Mouse (Mus musculus) stomach, embryonic 16.5 days (tissue): Measurements from ENCODE around the gene Cers6. TPM values are rescaled to one million over a fixed set of nuclear protein-coding genes. Genes with fewer than 3 reads are reported as not detected.

Experiments
- ATAC-seq: fragments of 200-750 bp; cut with Nextera tagmentation; 2 replicates; pipeline ENCODE4 v1.8.0; 2017; ENCODE audit warnings: moderate number of reproducible peaks, moderate TSS enrichment; ENCODE audit not compliant: insufficient read depth, low FRiP score
- H3K27ac ChIP-seq: fragments of 300-500 bp; sonication (generic); 2 replicates; pipeline ENCODE4 v1.5.1; 2014; ENCODE audit warnings: low read length
- H3K27me3 ChIP-seq: fragments of 300-500 bp; sonication (generic); 2 replicates; pipeline ENCODE4 v1.6.1; 2014; ENCODE audit warnings: low read length, control low read depth, mixed read lengths; ENCODE audit not compliant: control insufficient read depth, insufficient read depth
- H3K36me3 ChIP-seq: fragments of 300-500 bp; sonication (generic); 2 replicates; pipeline ENCODE4 v1.6.1; 2014; ENCODE audit warnings: low read length; ENCODE audit not compliant: control insufficient read depth, insufficient read depth
- H3K4me1 ChIP-seq: fragments of 300-500 bp; sonication (generic); 2 replicates; pipeline ENCODE4 v1.6.1; 2014; ENCODE audit warnings: low read length, control low read depth, mixed read lengths; ENCODE audit not compliant: control insufficient read depth, insufficient read depth
- H3K4me2 ChIP-seq: fragments of 300-500 bp; sonication (generic); 2 replicates; pipeline ENCODE4 v1.6.1; 2014; ENCODE audit warnings: low read depth, low read length, mixed read lengths
- H3K4me3 ChIP-seq: fragments of 300-500 bp; sonication (generic); replicated peaks from 2 replicates; pipeline ENCODE4 v1.5.1; 2014; ENCODE audit warnings: mild to moderate bottlenecking, low read length
- H3K9ac ChIP-seq: fragments of 300-500 bp; sonication (generic); 2 replicates; pipeline ENCODE4 v1.6.1; 2014; ENCODE audit warnings: low read length
- H3K9me3 ChIP-seq: fragments of 300-500 bp; sonication (generic); replicated peaks from 2 replicates; pipeline ENCODE4 v1.6.1; 2016; ENCODE audit warnings: low read length, control low read depth; ENCODE audit not compliant: control insufficient read depth
- WGBS: fragments of 180-500 bp; shearing (Covaris S2); extraction: QIAGEN DNeasy Blood & Tissue Kit; methylation state at CpG from one replicate; pipeline ENCODE4 v1.1.7; 2014; 5-methylcytosine and 5-hydroxymethylcytosine counted together
- polyA plus RNA-seq: library from polyadenylated mRNA; unstranded; fragments of >200 nt; fragmentation: Nextera tagmentation; extraction: Ambion mirVana; gene quantifications from 2 replicates; pipeline ENCODE4 v1.2.1, GENCODE M21; 2015

The Cers6 gene
- polyA plus RNA-seq: 23.9 and 26.0 TPM in 2 replicates

DNA sequence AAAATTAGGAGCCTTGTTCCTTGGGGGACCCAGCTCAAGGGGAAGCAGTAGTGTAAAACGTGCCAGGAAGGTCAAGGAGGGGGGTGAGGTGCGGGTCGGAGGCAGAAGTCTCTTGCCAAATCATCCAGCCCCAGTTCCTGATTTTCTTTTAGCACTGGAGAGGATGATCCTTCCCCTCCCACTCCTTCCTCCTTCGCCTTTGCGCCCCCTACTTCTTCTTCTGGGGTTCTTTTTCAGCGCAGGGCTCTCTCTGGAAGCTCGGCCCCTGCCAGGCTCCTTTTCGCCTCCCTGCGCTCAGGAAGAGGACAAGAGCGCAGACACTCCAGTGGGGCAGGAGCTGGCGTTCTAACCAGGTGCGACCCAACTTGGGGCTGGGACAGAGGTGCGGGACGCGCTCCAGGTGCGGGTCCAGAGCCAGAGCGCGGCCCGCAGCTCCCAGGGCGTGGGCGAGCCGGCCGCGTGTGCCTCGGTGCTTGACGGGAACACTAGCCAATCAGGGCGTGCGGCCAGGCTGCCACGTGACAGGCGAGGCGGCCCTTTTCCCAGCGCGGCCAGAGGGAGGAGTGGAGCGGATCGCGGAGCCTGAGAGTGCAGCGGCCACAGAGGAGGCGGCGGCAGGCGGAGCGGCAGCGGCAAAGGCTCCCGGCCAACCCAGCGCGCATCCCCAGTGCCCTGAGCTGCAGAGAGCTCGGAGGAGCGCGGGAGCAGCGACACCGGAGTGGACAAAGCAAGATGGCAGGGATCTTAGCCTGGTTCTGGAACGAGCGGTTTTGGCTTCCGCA lies at the start of gene Cers6:
Gene Cers6 (plus strand): TSS at position 538 of the 782 bp plus-strand sequence.
- peak; percentile 98 for ATAC-seq
- H3K4me1 ChIP-seq: peaks cover 13% of the 10 kb centered on the region
- peak within 1 kb of the TSS; percentile 87 for H3K4me3 ChIP-seq
- H3K4me2 ChIP-seq: peak within 1 kb of the TSS; percentile 83
- H3K36me3 ChIP-seq: no peaks in the 10 kb centered on the region
- under 1% methylated on average over 49 of the region's 53 CpGs for WGBS
- H3K27me3 ChIP-seq: no peaks in the 10 kb centered on the region
- H3K27ac ChIP-seq: peak within 1 kb of the TSS; percentile 83
- no peaks in the 10 kb centered on the region for H3K9me3 ChIP-seq
- H3K9ac ChIP-seq: peak within 1 kb of the TSS; percentile 90

DNA sequence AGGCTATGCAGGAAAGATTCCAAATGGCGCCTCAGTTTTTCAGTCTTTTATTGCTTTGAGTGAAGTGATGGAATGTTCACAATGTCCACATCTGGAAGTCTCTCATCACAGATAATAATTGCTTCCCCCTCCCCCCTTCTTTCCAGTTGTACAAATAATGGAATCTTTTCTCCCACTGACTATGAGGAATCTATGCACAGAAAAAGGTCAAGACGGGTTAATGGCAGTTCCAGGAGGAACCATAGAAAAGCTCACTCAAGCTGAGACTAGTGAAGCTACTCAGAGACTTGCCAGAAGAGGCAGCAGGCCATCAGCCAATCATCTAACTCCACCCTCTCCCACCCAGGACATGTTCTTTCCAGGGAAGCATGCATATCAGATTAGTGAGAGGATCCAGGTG lies 46.8 kb upstream of the Cers6 start:
- no peak for ATAC-seq
- WGBS: 37% methylated on average over 2 of the region's 2 CpGs
- H3K9ac ChIP-seq: no peak overlapping the region

GRCm38 (mm10) chr2:68819040-68819439 lies 42.2 kb upstream of the Cers6 start:
- no peaks in the 10 kb centered on the region for H3K27me3 ChIP-seq
- no peaks in the 10 kb centered on the region for H3K9me3 ChIP-seq
- WGBS: 86% methylated on average over 4 of the region's 4 CpGs
- no peaks in the 10 kb centered on the region for H3K4me1 ChIP-seq
- H3K27ac ChIP-seq: no peak overlapping the region
- ATAC-seq: no peak
- no peak overlapping the region for H3K9ac ChIP-seq
- no peak overlapping the region for H3K4me3 ChIP-seq
- no peak overlapping the region for H3K4me2 ChIP-seq
- H3K36me3 ChIP-seq: no peaks in the 10 kb centered on the region

More for the DNA sequence above, 46.8 kb upstream of the Cers6 start:
- Histone ChIP-seq H3K9me3 (no peaks in the 10 kb centered on the region), H3K4me1 (no peaks in the 10 kb centered on the region), H3K4me3 (no peak overlapping the region), H3K27ac (no peak overlapping the region), H3K36me3 (no peaks in the 10 kb centered on the region), H3K4me2 (no peak overlapping the region), H3K27me3 (no peaks in the 10 kb centered on the region)

DNA sequence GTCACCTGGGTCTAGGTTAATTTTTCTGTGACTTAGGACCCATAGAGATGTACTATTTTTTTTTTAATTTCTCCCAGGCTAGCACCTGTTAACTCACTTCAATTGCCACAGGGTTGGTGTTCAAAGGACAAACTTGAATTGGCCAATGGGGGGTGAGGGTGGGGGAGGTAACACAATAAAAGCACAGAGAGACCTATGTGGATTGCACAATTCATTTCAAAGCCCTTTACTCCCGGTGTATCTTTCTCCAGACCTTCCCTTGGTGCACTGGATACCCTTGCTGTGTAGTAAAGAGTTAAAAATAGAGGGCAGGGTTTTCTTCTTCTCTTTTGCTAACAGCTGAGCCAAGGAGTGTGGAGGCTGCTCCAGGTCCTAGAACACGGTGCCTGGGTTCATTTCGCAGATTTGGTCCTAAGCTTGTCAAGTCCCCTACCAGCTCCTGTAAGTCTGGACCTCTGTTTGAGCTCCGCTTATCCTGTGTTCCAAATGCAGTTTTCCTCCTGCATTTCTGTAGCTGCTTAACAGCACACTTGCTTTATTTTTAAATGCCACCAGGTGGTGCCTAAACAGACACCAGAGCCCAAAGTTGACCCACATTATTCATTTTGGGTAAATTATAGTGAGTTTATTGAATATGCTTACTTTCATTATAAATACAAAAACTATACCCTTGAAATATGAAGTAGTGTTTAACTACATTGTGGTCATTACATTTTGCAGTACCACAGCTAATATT lies 38.9 kb upstream of the Cers6 start:
- ATAC-seq: no peak
- no peak overlapping the region for H3K27ac ChIP-seq

DNA sequence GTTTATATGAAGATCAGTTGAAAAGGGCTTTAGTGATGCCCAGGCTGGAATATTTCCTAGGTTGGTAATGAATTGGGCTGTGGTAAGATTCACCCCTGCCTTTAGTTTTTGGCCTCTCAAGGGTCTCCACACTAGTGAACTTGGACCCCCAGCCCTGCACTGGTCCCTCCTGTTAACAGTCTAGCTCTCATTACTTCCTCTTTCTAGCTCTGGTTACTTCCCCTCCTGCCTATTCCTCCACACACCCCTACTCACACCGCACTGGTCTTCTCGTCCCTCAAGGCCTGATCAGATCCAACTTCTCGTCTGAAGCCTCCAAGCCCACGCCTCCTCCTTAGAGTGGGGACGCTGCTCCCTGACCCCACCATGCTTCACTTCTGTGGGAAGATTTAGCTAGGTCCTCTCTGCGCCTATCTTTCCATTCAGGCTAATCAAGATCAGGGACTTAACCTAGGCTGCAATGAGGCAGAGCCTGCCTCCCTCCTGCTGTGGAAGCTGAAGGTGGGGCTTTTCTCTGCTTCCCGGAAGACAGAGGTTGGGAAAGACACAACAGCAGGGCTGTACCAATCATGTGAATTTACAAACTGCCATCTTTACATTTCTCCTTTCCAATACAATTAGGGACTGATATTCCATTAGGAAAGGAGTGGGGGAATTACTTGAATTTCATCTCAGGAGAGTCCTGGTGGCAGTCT lies 35.8 kb upstream of the Cers6 start:
- no peak overlapping the region for H3K27ac ChIP-seq
- H3K4me3 ChIP-seq: no peak overlapping the region
- no peaks in the 10 kb centered on the region for H3K27me3 ChIP-seq

More for the DNA sequence above, 38.9 kb upstream of the Cers6 start:
- H3K9ac ChIP-seq: no peak overlapping the region
- H3K27me3 ChIP-seq: no peaks in the 10 kb centered on the region
- no peaks in the 10 kb centered on the region for H3K36me3 ChIP-seq
- no peak overlapping the region for H3K4me2 ChIP-seq
- no peak overlapping the region for H3K4me3 ChIP-seq
- H3K9me3 ChIP-seq: no peaks in the 10 kb centered on the region
- H3K4me1 ChIP-seq: no peaks in the 10 kb centered on the region
- WGBS: 61% methylated on average over 4 of the region's 4 CpGs

DNA sequence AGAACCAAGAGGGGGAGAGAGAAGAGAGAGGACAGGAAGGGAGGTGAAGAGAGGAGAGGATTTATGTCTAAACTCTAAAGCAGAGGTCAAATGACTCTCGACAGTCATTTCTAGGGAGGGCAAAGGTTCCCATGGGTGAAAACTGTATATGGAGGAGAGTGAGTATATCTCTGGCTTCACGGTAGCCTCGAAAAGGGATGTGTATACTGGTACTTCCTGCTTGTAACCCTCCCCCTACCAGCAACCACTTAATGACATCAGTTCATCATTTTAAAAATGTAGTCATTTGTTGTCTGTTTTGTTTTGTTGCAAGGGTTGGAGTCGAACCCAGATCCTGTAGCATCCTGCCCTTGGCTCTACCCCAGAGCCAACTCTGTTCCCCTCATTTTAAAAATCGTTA lies 17.9 kb upstream of the Cers6 start:
- Histone ChIP-seq H3K4me1 (no peaks in the 10 kb centered on the region), H3K9me3 (no peaks in the 10 kb centered on the region), H3K9ac (no peak overlapping the region), H3K27me3 (no peaks in the 10 kb centered on the region), H3K4me2 (no peak overlapping the region), H3K4me3 (no peak overlapping the region), H3K27ac (no peak overlapping the region), H3K36me3 (no peaks in the 10 kb centered on the region)
- ATAC-seq: no peak
- WGBS: 77% methylated on average over 5 of the region's 5 CpGs

More for the DNA sequence above, 35.8 kb upstream of the Cers6 start:
- Histone ChIP-seq H3K36me3 (no peaks in the 10 kb centered on the region), H3K9ac (no peak overlapping the region), H3K4me2 (no peak overlapping the region), H3K4me1 (no peaks in the 10 kb centered on the region), H3K9me3 (no peaks in the 10 kb centered on the region)
- ATAC-seq: no peak
- WGBS: 57% methylated on average over 7 of the region's 7 CpGs

DNA sequence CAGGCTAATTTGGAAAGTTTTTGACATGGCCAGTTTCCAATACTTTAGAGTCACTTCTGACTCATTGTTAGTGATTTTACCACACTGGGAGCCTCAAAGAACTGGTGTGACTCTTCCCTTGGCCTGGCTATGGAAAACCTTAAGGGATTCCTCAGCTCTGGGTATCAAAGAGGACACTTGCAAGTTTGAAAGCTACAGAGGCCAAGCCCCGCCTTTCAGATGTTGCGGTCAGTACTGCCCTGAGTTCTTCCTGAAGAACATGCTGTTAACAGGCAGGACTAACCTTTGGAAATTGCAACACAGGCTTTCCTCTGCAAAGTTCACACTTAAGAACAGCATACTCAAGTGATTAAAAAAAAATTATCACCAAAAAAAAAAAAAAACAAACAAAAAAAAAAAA lies 16.7 kb upstream of the Cers6 start:
- 92% methylated on average over 2 of the region's 2 CpGs for WGBS
- no peaks in the 10 kb centered on the region for H3K36me3 ChIP-seq
- no peaks in the 10 kb centered on the region for H3K27me3 ChIP-seq
- no peak overlapping the region for H3K9ac ChIP-seq
- no peak overlapping the region for H3K4me2 ChIP-seq
- no peak for ATAC-seq
- no peaks in the 10 kb centered on the region for H3K4me1 ChIP-seq
- H3K27ac ChIP-seq: no peak overlapping the region
- no peak overlapping the region for H3K4me3 ChIP-seq
- no peaks in the 10 kb centered on the region for H3K9me3 ChIP-seq

DNA sequence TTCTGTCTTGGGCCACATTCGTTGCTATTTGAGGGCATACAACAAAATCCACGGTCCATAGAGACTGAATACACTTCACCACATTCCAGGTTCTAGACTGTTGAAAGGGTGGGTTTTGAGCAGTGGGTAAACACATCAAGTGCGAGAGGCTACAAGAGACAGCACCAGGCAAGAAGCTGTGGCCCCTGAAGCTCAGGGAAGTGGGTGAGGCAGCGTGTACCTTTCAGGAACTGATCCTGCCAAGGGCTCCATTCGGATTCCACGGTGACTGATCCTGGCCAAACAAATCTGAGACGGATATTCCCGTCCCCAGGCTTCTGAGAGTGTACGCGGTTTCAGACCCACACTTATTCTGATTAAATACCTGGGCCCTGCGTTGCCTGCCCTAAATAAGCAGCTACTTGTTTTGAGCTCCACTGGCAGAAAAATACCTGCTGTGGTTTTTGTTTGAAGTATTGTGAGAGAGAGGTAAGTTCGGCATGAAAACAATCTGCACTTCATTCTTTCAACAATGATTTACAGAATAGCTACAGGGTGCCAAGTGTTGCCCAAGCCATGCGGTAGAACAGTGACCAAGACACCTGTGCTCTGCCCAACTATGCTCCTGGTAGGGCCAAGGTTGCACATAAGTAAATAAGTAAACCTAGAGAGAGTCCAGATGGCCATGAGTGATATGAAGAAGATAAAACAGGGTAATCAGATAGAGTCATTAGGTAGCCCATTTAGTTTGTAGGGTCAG lies 16.1 kb upstream of the Cers6 start:
- Histone ChIP-seq H3K4me1 (no peaks in the 10 kb centered on the region), H3K4me3 (no peak overlapping the region), H3K27ac (no peak overlapping the region; the same call in 1 of the 2 replicates), H3K4me2 (no peak overlapping the region; the same call in 1 of the 2 replicates), H3K27me3 (no peaks in the 10 kb centered on the region), H3K9ac (no peak overlapping the region), H3K9me3 (no peaks in the 10 kb centered on the region), H3K36me3 (no peaks in the 10 kb centered on the region)
- peak; percentile 58; the same call in 1 of the 2 replicates for ATAC-seq
- 63% methylated on average over 13 of the region's 13 CpGs for WGBS
